Mouse (Mus musculus): ENCODE results near the gene S100a11. TPM values are rescaled to one million over a fixed set of nuclear protein-coding genes. Genes with fewer than 3 reads are reported as not detected.

The S100a11 gene
- polyA plus RNA-seq, 1 experiment from 2014 or later = 2,191 TPM

DNA sequence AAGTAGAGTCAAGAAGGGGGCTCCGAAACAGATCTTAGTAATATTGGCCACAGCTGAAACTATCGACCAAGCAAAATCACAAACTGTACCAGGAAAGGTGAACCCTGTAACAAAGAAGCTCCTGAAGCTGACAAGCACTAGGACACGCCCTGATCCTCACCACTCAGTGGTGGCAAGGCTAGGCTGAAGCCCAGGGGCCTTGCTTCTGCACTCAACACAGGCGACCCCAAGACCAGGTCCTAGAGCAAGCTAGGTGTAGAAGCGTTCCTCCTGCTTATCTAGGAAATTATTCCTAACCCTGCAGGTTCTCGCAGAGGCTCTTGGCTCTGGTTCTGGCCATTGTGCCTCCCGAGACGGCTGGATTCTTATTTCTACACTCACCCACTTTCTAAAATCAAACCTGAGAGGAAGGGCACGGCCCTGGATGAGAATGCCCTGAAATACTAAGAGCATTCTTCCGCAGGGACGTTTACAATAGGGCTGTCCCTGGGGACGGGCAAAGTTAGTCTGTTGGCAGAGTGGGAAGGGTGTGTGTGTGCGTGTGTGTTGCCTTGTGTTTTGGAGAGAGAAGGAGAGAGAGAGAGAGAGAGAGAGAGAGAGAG lies 34.2 kb downstream of the S100a11 start:
- WGBS = 18% methylated on average over 12 of the region's 13 CpGs
- Histone ChIP-seq H3K4me3 (replicated peaks; ENCODE audit: low read depth, low read length) (peak overlapping the region; percentile 57), H3K9me3 (replicated peaks; ENCODE audit: low read length) (no peaks in the 10 kb centered on the region), H3K27me3 (ENCODE audit: insufficient read depth, low read length) (no peaks in the 10 kb centered on the region), H3K4me1 (replicated peaks; ENCODE audit: insufficient read depth, low read length) (peaks cover 20% of the 10 kb centered on the region), H3K36me3 (ENCODE audit: insufficient read depth, low read length) (no peaks in the 10 kb centered on the region), H3K4me2 (ENCODE audit: low read length) (peak overlapping the region; percentile 61), H3K27ac (peak overlapping the region; percentile 71), H3K9ac (ENCODE audit: low read depth, low read length) (peak overlapping the region; percentile 45)
- DNase-seq (ENCODE audit: low spot score) (peak; percentile 48), ATAC-seq (replicated peaks; ENCODE audit: low FRiP score, low read depth) (peak; percentile 15)
- TF ChIP-seq CTCF (IDR thresholded peaks at IDR 0.05; ENCODE audit: low read depth) = no peak

DNA sequence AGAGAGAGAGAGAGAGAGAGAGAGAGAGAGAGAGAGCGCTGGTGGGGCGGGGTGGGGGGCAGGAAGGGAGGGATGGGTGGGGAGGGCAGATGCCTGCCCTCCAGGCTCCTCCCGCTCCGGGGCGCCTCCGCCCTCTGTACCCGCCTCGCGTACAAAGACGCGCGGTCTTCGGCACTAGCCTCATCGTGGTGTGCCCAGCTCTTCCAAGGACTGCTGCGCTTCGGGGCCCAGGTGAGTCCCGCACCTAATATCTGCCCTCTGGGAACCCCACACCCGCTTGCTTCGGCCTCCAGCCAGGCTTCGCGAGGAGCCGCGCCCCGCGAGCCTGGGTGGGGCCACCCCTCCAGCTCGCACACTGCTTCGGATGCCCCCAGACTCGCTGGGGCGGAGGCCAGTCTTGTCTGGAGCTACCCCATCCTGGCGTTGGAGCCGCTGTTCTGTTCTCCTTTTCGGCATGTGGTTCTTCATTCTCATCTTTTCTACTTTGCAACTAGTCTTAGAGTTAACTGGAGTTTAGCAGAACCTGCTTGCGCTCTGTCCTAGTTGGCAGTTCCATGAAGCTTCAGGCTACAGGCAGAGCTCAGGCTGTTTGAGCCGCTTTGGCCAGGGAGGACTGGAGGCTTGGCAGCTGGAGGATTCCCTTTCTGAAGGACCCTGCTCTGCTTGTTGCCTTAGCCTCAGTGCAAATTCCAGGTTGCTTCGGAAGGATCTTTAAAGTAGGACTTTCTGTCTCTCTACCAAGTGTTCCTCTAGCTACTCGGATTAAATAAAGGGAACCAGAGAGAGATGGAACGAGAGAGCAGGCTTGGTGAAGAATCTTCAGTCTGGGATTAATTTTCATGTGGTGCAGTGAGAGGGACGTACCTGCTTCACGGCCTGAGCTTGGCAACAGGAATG lies 34.9 kb downstream of the S100a11 start, which contains the start of gene S100a10:
Gene S100a10 (plus strand): TSS at position 100 of the 897 bp plus-strand sequence.
- Histone ChIP-seq H3K4me1 (replicated peaks; ENCODE audit: insufficient read depth, low read length) (peaks cover 20% of the 10 kb centered on the region), H3K9ac (ENCODE audit: low read depth, low read length) (peak within 1 kb of the TSS; percentile 74), H3K27ac (peak within 1 kb of the TSS; percentile 91), H3K4me3 (replicated peaks; ENCODE audit: low read depth, low read length) (peak within 1 kb of the TSS; percentile 57), H3K4me2 (ENCODE audit: low read length) (peak within 1 kb of the TSS; percentile 61), H3K9me3 (replicated peaks; ENCODE audit: low read length) (no peaks in the 10 kb centered on the region), H3K36me3 (ENCODE audit: insufficient read depth, low read length) (0 out of 2 replicates have a peak, but pooled peaks cover 2% of the 10 kb centered on the region), H3K27me3 (ENCODE audit: insufficient read depth, low read length) (no peaks in the 10 kb centered on the region)
- TF ChIP-seq CTCF (IDR thresholded peaks at IDR 0.05; ENCODE audit: low read depth) = no peak
- DNase-seq (ENCODE audit: low spot score) (peak; percentile 70), ATAC-seq (replicated peaks; ENCODE audit: low FRiP score, low read depth) (peak; percentile 87)
- WGBS = under 1% methylated on average over 37 of the region's 39 CpGs

DNA sequence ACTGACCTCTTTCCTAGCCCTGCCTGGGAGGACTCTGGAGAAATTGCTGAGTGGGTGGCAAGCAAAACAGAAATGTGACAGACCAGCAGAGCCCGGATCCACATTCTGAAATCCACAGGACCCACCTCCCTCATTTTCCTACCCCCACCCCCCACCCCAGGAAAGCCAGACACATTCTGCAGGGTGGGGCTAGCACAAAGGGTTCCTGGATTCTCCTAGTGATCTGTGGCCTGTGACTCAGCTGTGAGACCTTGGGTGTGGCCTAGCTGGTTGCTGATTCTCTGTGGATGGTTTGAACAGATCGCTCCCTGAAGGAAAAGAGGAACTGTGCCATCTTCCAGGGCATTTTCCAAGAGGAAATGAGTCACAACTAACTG lies 35.6 kb downstream of the S100a11 start:
- Histone ChIP-seq H3K4me1 (replicated peaks; ENCODE audit: insufficient read depth, low read length) (peaks cover 20% of the 10 kb centered on the region), H3K4me2 (ENCODE audit: low read length) (peak overlapping the region; percentile 61), H3K9ac (ENCODE audit: low read depth, low read length) (peak overlapping the region; percentile 74), H3K9me3 (replicated peaks; ENCODE audit: low read length) (no peaks in the 10 kb centered on the region), H3K36me3 (ENCODE audit: insufficient read depth, low read length) (peaks cover 4% of the 10 kb centered on the region; the same call in 1 of the 2 replicates), H3K27ac (peak overlapping the region; percentile 91), H3K27me3 (ENCODE audit: insufficient read depth, low read length) (no peaks in the 10 kb centered on the region), H3K4me3 (replicated peaks; ENCODE audit: low read depth, low read length) (peak overlapping the region; percentile 57)
- peak; percentile 74 for DNase-seq (ENCODE audit: low spot score)
- no peak for TF ChIP-seq CTCF (IDR thresholded peaks at IDR 0.05; ENCODE audit: low read depth)
- ATAC-seq (replicated peaks; ENCODE audit: low FRiP score, low read depth) = peak; percentile 86
- WGBS = 17% methylated on average over 2 of the region's 2 CpGs

DNA sequence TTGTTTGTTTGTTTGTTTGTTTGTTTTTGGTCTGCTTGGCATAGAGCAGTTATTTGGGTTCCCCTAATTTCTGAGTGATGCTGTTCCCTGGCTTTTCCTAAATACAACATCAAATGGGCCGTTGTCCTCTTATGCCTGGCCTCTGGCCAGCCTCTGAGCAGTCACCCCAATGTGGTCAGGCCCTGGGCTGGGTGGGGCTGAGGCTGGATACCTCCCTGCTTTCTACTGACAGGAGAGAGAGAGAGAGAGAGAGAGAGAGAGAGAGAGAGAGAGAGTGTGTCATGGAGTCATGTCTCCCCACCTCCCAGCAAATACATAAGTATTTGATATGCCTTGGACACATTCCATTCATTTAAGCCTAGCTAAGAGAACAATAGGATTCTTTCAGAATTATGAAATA lies 36.3 kb downstream of the S100a11 start:
- H3K36me3 ChIP-seq (ENCODE audit: insufficient read depth, low read length) = peaks cover 12% of the 10 kb centered on the region
- H3K27me3 ChIP-seq (ENCODE audit: insufficient read depth, low read length) = no peaks in the 10 kb centered on the region
- WGBS = 36% methylated on average over 1 of the region's 1 CpGs
- peak overlapping the region; percentile 91; the same call in 1 of the 2 replicates for H3K27ac ChIP-seq
- TF ChIP-seq CTCF (IDR thresholded peaks at IDR 0.05; ENCODE audit: low read depth) = no peak
- H3K4me1 ChIP-seq (replicated peaks; ENCODE audit: insufficient read depth, low read length) = peaks cover 20% of the 10 kb centered on the region
- H3K9ac ChIP-seq (ENCODE audit: low read depth, low read length) = peak overlapping the region; percentile 74; the same call in 1 of the 2 replicates
- no peak for ATAC-seq (replicated peaks; ENCODE audit: low FRiP score, low read depth)
- no peak for DNase-seq (ENCODE audit: low spot score)
- no peaks in the 10 kb centered on the region for H3K9me3 ChIP-seq (replicated peaks; ENCODE audit: low read length)
- peak overlapping the region; percentile 61 for H3K4me2 ChIP-seq (ENCODE audit: low read length)
- H3K4me3 ChIP-seq (replicated peaks; ENCODE audit: low read depth, low read length) = peak overlapping the region; percentile 57

DNA sequence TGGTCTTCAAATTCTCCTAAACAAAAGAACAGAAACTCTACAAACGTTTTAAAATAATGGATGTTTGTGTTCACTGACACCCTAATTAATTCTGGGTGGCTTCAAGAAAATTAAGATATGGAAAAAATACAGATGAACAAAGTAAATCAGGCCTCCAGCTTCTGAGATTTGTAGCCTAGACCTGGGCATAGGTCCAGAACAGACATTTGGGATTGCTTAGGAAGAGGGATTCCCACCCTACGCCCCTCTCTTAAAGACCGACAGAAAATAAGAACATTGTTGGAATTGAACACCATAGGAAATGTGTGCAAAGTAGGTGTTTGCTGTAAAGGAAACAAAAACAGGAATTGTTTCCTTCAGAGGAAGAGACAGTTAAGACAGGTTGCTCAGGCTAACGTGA lies 37.2 kb downstream of the S100a11 start:
- no peak overlapping the region; the same call in 1 of the 2 replicates for H3K4me3 ChIP-seq (replicated peaks; ENCODE audit: low read depth, low read length)
- TF ChIP-seq CTCF (IDR thresholded peaks at IDR 0.05; ENCODE audit: low read depth) = no peak
- peaks cover 19% of the 10 kb centered on the region for H3K36me3 ChIP-seq (ENCODE audit: insufficient read depth, low read length)
- ATAC-seq (replicated peaks; ENCODE audit: low FRiP score, low read depth) = no peak
- DNase-seq (ENCODE audit: low spot score) = peak; percentile 58
- peak overlapping the region; percentile 61 for H3K4me2 ChIP-seq (ENCODE audit: low read length)
- H3K4me1 ChIP-seq (replicated peaks; ENCODE audit: insufficient read depth, low read length) = peaks cover 20% of the 10 kb centered on the region
- WGBS = 46% methylated on average over 4 of the region's 4 CpGs
- H3K9me3 ChIP-seq (replicated peaks; ENCODE audit: low read length) = no peaks in the 10 kb centered on the region
- H3K9ac ChIP-seq (ENCODE audit: low read depth, low read length) = no peak overlapping the region
- H3K27me3 ChIP-seq (ENCODE audit: insufficient read depth, low read length) = no peaks in the 10 kb centered on the region
- H3K27ac ChIP-seq = no peak overlapping the region

DNA sequence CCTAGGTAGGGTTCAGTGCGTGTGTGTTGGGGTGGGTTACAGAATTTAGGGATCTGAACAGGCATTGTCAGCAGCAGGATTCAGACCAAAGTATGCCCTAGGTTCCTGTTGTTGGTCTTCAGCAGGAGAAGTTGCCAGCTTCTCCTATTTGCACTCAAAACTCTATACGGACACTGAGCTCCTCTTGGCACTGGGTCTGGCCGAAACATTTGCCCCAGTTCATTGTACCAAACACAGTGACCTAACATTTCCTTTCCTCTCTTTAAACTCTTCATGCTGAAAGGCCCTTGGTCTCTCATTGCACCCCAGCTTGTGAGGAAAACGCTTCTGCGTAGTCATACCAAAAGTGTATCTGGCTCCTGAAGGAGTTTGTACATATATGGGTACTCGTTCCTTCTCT lies 39.7 kb downstream of the S100a11 start:
- DNase-seq (ENCODE audit: low spot score) = no peak
- Histone ChIP-seq H3K4me2 (ENCODE audit: low read length) (no peak overlapping the region), H3K4me3 (replicated peaks; ENCODE audit: low read depth, low read length) (no peak overlapping the region), H3K4me1 (replicated peaks; ENCODE audit: insufficient read depth, low read length) (peaks cover 13% of the 10 kb centered on the region), H3K36me3 (ENCODE audit: insufficient read depth, low read length) (peaks cover 31% of the 10 kb centered on the region), H3K9me3 (replicated peaks; ENCODE audit: low read length) (no peaks in the 10 kb centered on the region), H3K9ac (ENCODE audit: low read depth, low read length) (no peak overlapping the region), H3K27ac (no peak overlapping the region), H3K27me3 (ENCODE audit: insufficient read depth, low read length) (no peaks in the 10 kb centered on the region)
- WGBS = 93% methylated on average over 6 of the region's 6 CpGs
- TF ChIP-seq CTCF (IDR thresholded peaks at IDR 0.05; ENCODE audit: low read depth) = no peak
- ATAC-seq (replicated peaks; ENCODE audit: low FRiP score, low read depth) = no peak

Measured in kidney, postnatal 0 days (tissue).